Mouse (Mus musculus): Measurements from ENCODE around the gene Mdc1. TPM values are rescaled to one million over a fixed set of nuclear protein-coding genes. Genes with fewer than 3 reads are reported as not detected.

The Mdc1 gene
- polyA plus RNA-seq, 1 experiment = 4.8 TPM

- WGBS = 64% methylated on average over 8 of the region's 8 CpGs
- no peak for DNase-seq (ENCODE audit: low read depth, low spot score)
These were observed 29.8 kb downstream of the Mdc1 start for GRCm38 (mm10) chr17:35870884-35871696.

- 27% methylated on average over 21 of the region's 21 CpGs for WGBS
- DNase-seq (ENCODE audit: low read depth, low spot score) = no peak
These were observed 32.6 kb downstream of the Mdc1 start for GRCm38 (mm10) chr17:35873774-35874519.

- 69% methylated on average over 6 of the region's 6 CpGs for WGBS
These were observed 33.4 kb downstream of the Mdc1 start for GRCm38 (mm10) chr17:35874721-35875120.

GRCm38 (mm10) chr17:35879245-35880057 lies 38.1 kb downstream of the Mdc1 start, which contains the start of gene Dhx16:
Gene Dhx16, plus strand, starts transcription at chr17:35879819.
- DNase-seq (ENCODE audit: low read depth, low spot score) = peak; percentile 94
- 5% methylated on average over 66 of the region's 66 CpGs for WGBS

More at GRCm38 (mm10) chr17:35874721-35875120, 33.4 kb downstream of the Mdc1 start:
- no peak for DNase-seq (ENCODE audit: low read depth, low spot score)

GRCm38 (mm10) chr17:35882924-35883323 lies 41.6 kb downstream of the Mdc1 start:
- DNase-seq (ENCODE audit: low read depth, low spot score) = no peak
- 93% methylated on average over 17 of the region's 17 CpGs for WGBS

DNA sequence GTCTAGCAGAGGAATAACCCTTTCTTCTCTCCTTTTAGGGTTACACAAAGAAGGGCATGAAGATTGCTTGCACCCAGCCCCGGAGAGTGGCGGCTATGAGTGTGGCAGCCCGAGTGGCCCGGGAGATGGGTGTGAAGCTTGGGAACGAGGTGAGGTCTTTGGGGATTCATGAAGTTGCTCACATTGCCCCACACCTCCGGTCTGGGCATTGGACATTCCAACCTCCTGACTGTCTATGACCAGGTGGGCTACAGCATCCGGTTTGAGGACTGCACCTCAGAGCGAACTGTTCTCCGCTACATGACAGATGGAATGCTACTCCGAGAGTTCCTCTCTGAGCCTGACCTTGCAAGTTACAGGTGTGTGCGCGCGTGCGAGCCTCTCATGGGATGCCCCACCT lies 42.5 kb downstream of the Mdc1 start:
- no peak for DNase-seq (ENCODE audit: low read depth, low spot score)
- 97% methylated on average over 14 of the region's 14 CpGs for WGBS

- 86% methylated on average over 14 of the region's 17 CpGs for WGBS
- no peak for DNase-seq (ENCODE audit: low read depth, low spot score)
These were observed 46.4 kb downstream of the Mdc1 start for GRCm38 (mm10) chr17:35887725-35888124.

- WGBS = under 1% methylated on average over 85 of the region's 86 CpGs
- no peak for DNase-seq (ENCODE audit: low read depth, low spot score)
These were observed 55.7 kb downstream of the Mdc1 start, which contains the start of gene 2310061I04Rik for GRCm38 (mm10) chr17:35896781-35897643. Gene 2310061I04Rik, minus strand, starts transcription at chr17:35897431.

- 33% methylated on average over 23 of the region's 23 CpGs for WGBS
- no peak for DNase-seq (ENCODE audit: low read depth, low spot score)
These were observed 56.6 kb downstream of the Mdc1 start for GRCm38 (mm10) chr17:35897644-35898573.

DNA sequence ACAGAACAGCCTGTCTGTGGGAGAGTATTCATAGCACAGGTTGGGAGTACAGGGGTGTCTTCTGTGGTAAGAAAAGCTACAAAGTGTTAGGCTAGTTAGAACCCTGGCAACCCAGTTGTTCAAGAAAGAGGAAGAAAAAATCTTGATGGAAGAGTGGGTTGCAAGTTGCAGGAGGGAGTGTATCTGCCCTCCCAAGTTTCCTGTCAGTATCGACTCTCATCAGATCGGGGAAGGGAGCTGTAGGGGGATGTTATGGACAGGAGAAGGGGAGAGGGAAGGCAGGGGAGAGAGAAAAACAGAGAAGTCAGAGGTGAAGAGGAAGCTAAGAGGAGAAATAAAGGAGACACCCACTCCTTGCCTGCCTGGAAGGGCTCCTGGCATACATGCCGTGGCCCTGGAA lies 59.3 kb downstream of the Mdc1 start:
- 86% methylated on average over 3 of the region's 3 CpGs for WGBS
- no peak for DNase-seq (ENCODE audit: low read depth, low spot score)

DNA sequence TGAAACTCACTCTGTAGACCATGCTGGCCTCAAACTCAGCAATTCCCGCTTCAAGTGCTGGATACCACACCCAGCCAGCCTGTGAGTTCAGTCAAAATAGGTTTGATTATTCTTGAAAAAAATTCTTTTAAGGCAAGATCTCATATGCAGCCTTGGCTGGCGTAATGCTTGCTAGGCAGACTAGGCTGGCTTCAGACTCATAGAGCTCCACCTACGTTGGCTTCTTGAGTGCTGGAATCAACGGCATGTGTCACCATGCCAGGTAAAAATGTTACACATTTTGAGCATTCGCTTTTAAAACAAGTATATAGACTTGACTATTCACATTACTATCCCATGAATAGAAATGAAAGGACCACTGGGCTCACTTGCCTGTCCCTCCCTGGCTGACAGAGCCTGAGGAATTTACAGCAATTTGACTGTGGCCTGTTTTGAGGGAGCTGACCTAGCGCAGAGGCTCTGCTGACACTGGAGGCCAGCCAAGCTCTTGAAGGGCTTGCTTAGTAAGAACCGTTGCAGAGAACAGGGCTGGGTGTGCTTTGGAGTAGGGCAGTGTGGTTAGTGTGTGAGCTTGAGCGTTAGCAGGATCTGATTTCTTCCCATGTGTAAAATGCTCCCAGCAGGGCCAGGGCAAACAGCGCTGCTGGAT lies 62.2 kb downstream of the Mdc1 start:
- 80% methylated on average over 9 of the region's 9 CpGs for WGBS
- no peak for DNase-seq (ENCODE audit: low read depth, low spot score)

DNA sequence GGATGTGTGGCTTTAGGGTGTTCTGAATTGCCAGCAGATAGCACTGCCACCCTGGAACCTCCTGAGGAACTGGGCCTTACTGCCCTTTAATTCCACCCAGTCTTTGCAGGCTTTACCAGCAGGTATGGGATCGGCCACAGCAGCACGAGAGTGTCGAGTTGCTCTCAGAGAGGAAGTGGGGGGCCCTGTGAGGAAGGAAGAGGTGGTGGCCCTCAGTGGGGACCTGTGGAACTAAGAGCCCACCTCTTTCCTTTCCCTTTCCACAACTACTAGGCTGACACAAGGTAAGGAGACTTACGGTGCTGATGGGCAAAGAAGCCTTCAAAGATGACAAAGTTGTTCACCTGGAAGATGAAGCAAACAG lies 62.7 kb downstream of the Mdc1 start:
- no peak for DNase-seq (ENCODE audit: low read depth, low spot score)
- 88% methylated on average over 4 of the region's 4 CpGs for WGBS

GRCm38 (mm10) chr17:35905587-35905986 lies 64.3 kb downstream of the Mdc1 start:
- WGBS = 98% methylated on average over 1 of the region's 1 CpGs

GRCm38 (mm10) chr17:35907609-35908008 lies 66.3 kb downstream of the Mdc1 start:
- no peak for DNase-seq (ENCODE audit: low read depth, low spot score)
- 54% methylated on average over 2 of the region's 2 CpGs for WGBS

More at GRCm38 (mm10) chr17:35905587-35905986, 64.3 kb downstream of the Mdc1 start:
- DNase-seq (ENCODE audit: low read depth, low spot score) = no peak
